Mouse (Mus musculus) embryonic facial prominence, embryonic 15.5 days (tissue): Measurements from ENCODE around the gene Uvrag. TPM values are rescaled to one million over a fixed set of nuclear protein-coding genes. Genes with fewer than 3 reads are reported as not detected.

Experiments used
- ATAC-seq: fragments of 200-750 bp; cut with Nextera tagmentation; 2 replicates; pipeline ENCODE4 v1.8.0; 2017; ENCODE audit warnings: low read depth, moderate TSS enrichment; ENCODE audit not compliant: insufficient number of reproducible peaks, low FRiP score, low TSS enrichment
- H3K27ac ChIP-seq: fragments of 300-500 bp; sonication (generic); replicated peaks from 2 replicates; pipeline ENCODE4 v1.5.1; 2015; ENCODE audit warnings: mild to moderate bottlenecking, inconsistent platforms
- H3K27me3 ChIP-seq: fragments of 300-500 bp; sonication (generic); 2 replicates; pipeline ENCODE4 v1.6.1; 2015; ENCODE audit warnings: inconsistent platforms
- H3K36me3 ChIP-seq: fragments of 300-500 bp; sonication (generic); 2 replicates; pipeline ENCODE4 v1.6.1; 2015; ENCODE audit warnings: mild to moderate bottlenecking, inconsistent platforms
- H3K4me1 ChIP-seq: fragments of 300-500 bp; sonication (generic); 2 replicates; pipeline ENCODE4 v1.6.1; 2015; ENCODE audit warnings: inconsistent platforms
- H3K4me2 ChIP-seq: fragments of 300-500 bp; sonication (generic); replicated peaks from 2 replicates; pipeline ENCODE4 v1.6.1; 2015; ENCODE audit warnings: mild to moderate bottlenecking, inconsistent platforms
- H3K4me3 ChIP-seq: fragments of 300-500 bp; sonication (generic); replicated peaks from 2 replicates; pipeline ENCODE4 v1.5.1; 2015; ENCODE audit warnings: mild to moderate bottlenecking, inconsistent platforms
- H3K9ac ChIP-seq: fragments of 300-500 bp; sonication (generic); 2 replicates; pipeline ENCODE4 v1.6.1; 2015; ENCODE audit warnings: inconsistent platforms
- H3K9me3 ChIP-seq: fragments of 300-500 bp; sonication (generic); replicated peaks from 2 replicates; pipeline ENCODE4 v1.6.1; 2016; ENCODE audit warnings: inconsistent platforms
- WGBS: fragments of 180-500 bp; shearing (Covaris S2); methylation state at CpG from one replicate; pipeline ENCODE4 v1.1.7; 2015; 5-methylcytosine and 5-hydroxymethylcytosine counted together
- polyA plus RNA-seq: library from polyadenylated mRNA; unstranded; fragments of >200 nt; fragmentation: Nextera tagmentation; extraction: Ambion mirVana; gene quantifications from 2 replicates; pipeline ENCODE4 v1.2.1, GENCODE M21; 2015

The Uvrag gene
- polyA plus RNA-seq, 1 experiment from 2014 or later, result 18.9 TPM

- H3K27ac ChIP-seq, result peak overlapping the region; percentile 44; the same call in 1 of the 2 replicates
- WGBS, result 69% methylated on average over 7 of the region's 7 CpGs
- peaks cover 19% of the 10 kb centered on the region; the same call in 1 of the 2 replicates for H3K4me1 ChIP-seq
- H3K4me2 ChIP-seq, result no peak overlapping the region
- no peak overlapping the region for H3K4me3 ChIP-seq
- H3K27me3 ChIP-seq, result no peaks in the 10 kb centered on the region
- ATAC-seq, result no peak
- H3K9me3 ChIP-seq, result no peaks in the 10 kb centered on the region
- no peak overlapping the region for H3K9ac ChIP-seq
- no peaks in the 10 kb centered on the region for H3K36me3 ChIP-seq
Measured at GRCm38 (mm10) chr7:99164873-99165410, 24.0 kb upstream of the Uvrag start.

DNA sequence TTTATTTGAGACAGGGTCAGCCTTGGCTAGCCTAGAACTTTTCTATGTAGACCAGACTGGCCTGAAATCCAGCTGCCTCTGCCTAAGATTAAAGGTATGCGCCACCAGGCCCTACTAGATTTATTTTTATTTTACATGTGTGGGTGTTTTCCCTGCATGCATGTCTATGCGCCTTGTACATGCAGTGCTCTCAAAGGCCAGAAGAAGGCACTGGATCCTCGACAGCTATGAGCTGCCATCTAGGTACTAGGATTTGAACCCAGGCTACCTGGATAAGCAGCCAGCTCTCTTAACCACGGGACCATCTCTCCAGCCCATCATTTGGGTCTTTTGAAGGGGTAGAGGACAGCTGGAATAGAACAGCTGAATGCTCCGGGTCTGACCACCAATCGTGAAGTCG is 21.5 kb upstream of the Uvrag start:
- no peaks in the 10 kb centered on the region for H3K36me3 ChIP-seq
- no peak for ATAC-seq
- H3K27ac ChIP-seq, result no peak overlapping the region
- 93% methylated on average over 7 of the region's 7 CpGs for WGBS
- H3K27me3 ChIP-seq, result no peaks in the 10 kb centered on the region
- H3K9me3 ChIP-seq, result no peaks in the 10 kb centered on the region
- no peak overlapping the region for H3K4me2 ChIP-seq
- no peak overlapping the region for H3K4me3 ChIP-seq
- no peak overlapping the region for H3K9ac ChIP-seq
- peaks cover 14% of the 10 kb centered on the region; the same call in 1 of the 2 replicates for H3K4me1 ChIP-seq

DNA sequence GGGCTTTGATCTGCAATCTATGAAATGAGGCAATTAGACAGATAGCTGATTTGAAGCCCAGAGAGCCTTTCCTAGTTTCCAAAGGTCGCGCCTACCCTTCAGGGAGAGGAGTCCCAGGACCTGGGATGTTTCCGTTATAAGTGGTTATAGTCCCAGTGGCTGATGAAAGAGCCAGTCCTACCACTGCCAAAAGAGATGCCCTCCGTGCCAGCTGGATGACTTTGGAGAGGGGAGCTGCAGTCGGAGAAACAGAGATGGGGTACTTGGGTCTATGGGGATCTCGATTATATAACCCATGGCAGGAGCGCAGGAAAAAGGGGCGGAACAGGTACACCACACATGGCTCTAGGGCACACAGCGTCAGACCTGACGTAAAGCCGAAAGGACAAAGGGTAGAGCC is 21.0 kb upstream of the Uvrag start:
- no peak for ATAC-seq

GRCm38 (mm10) chr7:99161529-99161928 is 20.6 kb upstream of the Uvrag start:
- no peak overlapping the region for H3K27ac ChIP-seq
- 40% methylated on average over 4 of the region's 4 CpGs for WGBS
- no peak overlapping the region for H3K9ac ChIP-seq
- no peaks in the 10 kb centered on the region for H3K36me3 ChIP-seq
- H3K4me1 ChIP-seq, result peaks cover 9% of the 10 kb centered on the region; the same call in 1 of the 2 replicates
- H3K4me3 ChIP-seq, result no peak overlapping the region
- ATAC-seq, result no peak
- H3K9me3 ChIP-seq, result no peaks in the 10 kb centered on the region
- no peaks in the 10 kb centered on the region for H3K27me3 ChIP-seq
- H3K4me2 ChIP-seq, result no peak overlapping the region

More for the DNA sequence above, 21.0 kb upstream of the Uvrag start:
- Histone ChIP-seq H3K27ac (no peak overlapping the region), H3K36me3 (no peaks in the 10 kb centered on the region), H3K9ac (no peak overlapping the region), H3K27me3 (no peaks in the 10 kb centered on the region), H3K4me1 (peaks cover 9% of the 10 kb centered on the region; the same call in 1 of the 2 replicates), H3K9me3 (no peaks in the 10 kb centered on the region), H3K4me2 (no peak overlapping the region), H3K4me3 (no peak overlapping the region)
- 87% methylated on average over 11 of the region's 11 CpGs for WGBS

- no peak for ATAC-seq
- no peak overlapping the region for H3K4me2 ChIP-seq
- H3K9ac ChIP-seq, result no peak overlapping the region
- no peaks in the 10 kb centered on the region for H3K27me3 ChIP-seq
- 84% methylated on average over 7 of the region's 7 CpGs for WGBS
- H3K27ac ChIP-seq, result no peak overlapping the region
- no peak overlapping the region for H3K4me3 ChIP-seq
- no peaks in the 10 kb centered on the region for H3K9me3 ChIP-seq
- peaks cover 12% of the 10 kb centered on the region for H3K4me1 ChIP-seq
- H3K36me3 ChIP-seq, result no peaks in the 10 kb centered on the region
Measured at GRCm38 (mm10) chr7:99160995-99161394, 20.1 kb upstream of the Uvrag start.

GRCm38 (mm10) chr7:99159446-99159845 is 18.5 kb upstream of the Uvrag start:
- no peak for ATAC-seq
- WGBS, result 84% methylated on average over 2 of the region's 2 CpGs
- H3K4me1 ChIP-seq, result peaks cover 17% of the 10 kb centered on the region

GRCm38 (mm10) chr7:99158904-99159303 is 18.0 kb upstream of the Uvrag start:
- Histone ChIP-seq H3K27ac (no peak overlapping the region), H3K9ac (no peak overlapping the region), H3K4me2 (no peak overlapping the region), H3K9me3 (no peaks in the 10 kb centered on the region), H3K4me1 (peaks cover 16% of the 10 kb centered on the region), H3K36me3 (no peaks in the 10 kb centered on the region), H3K4me3 (no peak overlapping the region), H3K27me3 (no peaks in the 10 kb centered on the region)
- no peak for ATAC-seq
- WGBS, result 66% methylated on average over 5 of the region's 5 CpGs

More at GRCm38 (mm10) chr7:99159446-99159845, 18.5 kb upstream of the Uvrag start:
- H3K9ac ChIP-seq, result no peak overlapping the region
- H3K36me3 ChIP-seq, result no peaks in the 10 kb centered on the region
- H3K27me3 ChIP-seq, result no peaks in the 10 kb centered on the region
- no peak overlapping the region for H3K4me2 ChIP-seq
- no peak overlapping the region for H3K4me3 ChIP-seq
- no peaks in the 10 kb centered on the region for H3K9me3 ChIP-seq
- H3K27ac ChIP-seq, result no peak overlapping the region

GRCm38 (mm10) chr7:99158011-99158410 is 17.1 kb upstream of the Uvrag start:
- peaks cover 16% of the 10 kb centered on the region for H3K4me1 ChIP-seq
- no peaks in the 10 kb centered on the region for H3K27me3 ChIP-seq
- H3K9ac ChIP-seq, result no peak overlapping the region
- 83% methylated on average over 8 of the region's 8 CpGs for WGBS
- ATAC-seq, result no peak
- no peak overlapping the region for H3K27ac ChIP-seq
- no peak overlapping the region for H3K4me2 ChIP-seq
- no peak overlapping the region for H3K4me3 ChIP-seq
- H3K9me3 ChIP-seq, result no peaks in the 10 kb centered on the region
- no peaks in the 10 kb centered on the region for H3K36me3 ChIP-seq

- Histone ChIP-seq H3K9ac (no peak overlapping the region), H3K27me3 (no peaks in the 10 kb centered on the region), H3K4me3 (no peak overlapping the region), H3K4me2 (no peak overlapping the region), H3K27ac (no peak overlapping the region), H3K4me1 (peaks cover 19% of the 10 kb centered on the region), H3K9me3 (no peaks in the 10 kb centered on the region), H3K36me3 (no peaks in the 10 kb centered on the region)
- no peak for ATAC-seq
- WGBS, result 87% methylated on average over 10 of the region's 10 CpGs
Measured at GRCm38 (mm10) chr7:99156737-99157136, 15.8 kb upstream of the Uvrag start.

GRCm38 (mm10) chr7:99155311-99156289 is 14.7 kb upstream of the Uvrag start:
- 10% methylated on average over 17 of the region's 17 CpGs for WGBS
- Histone ChIP-seq H3K9me3 (no peaks in the 10 kb centered on the region), H3K27me3 (no peaks in the 10 kb centered on the region), H3K36me3 (no peaks in the 10 kb centered on the region), H3K4me3 (peak overlapping the region; percentile 25), H3K4me2 (peak overlapping the region; percentile 50), H3K27ac (0 out of 2 replicates have a peak overlapping the region, but pooled peaks have one; percentile 12), H3K4me1 (peaks cover 20% of the 10 kb centered on the region), H3K9ac (no peak overlapping the region)
- ATAC-seq, result 0 out of 2 replicates have a peak, but pooled peaks have one; percentile 53

- H3K4me1 ChIP-seq, result peaks cover 20% of the 10 kb centered on the region
- H3K9ac ChIP-seq, result no peak overlapping the region
- H3K9me3 ChIP-seq, result no peaks in the 10 kb centered on the region
- peak overlapping the region; percentile 22; the same call in 1 of the 2 replicates for H3K27ac ChIP-seq
- 0 out of 2 replicates have a peak, but pooled peaks have one; percentile 8 for ATAC-seq
- 54% methylated on average over 8 of the region's 8 CpGs for WGBS
- H3K4me3 ChIP-seq, result no peak overlapping the region
- no peaks in the 10 kb centered on the region for H3K36me3 ChIP-seq
- H3K4me2 ChIP-seq, result 0 out of 2 replicates have a peak overlapping the region, but pooled peaks have one; percentile 21
- H3K27me3 ChIP-seq, result no peaks in the 10 kb centered on the region
Measured at GRCm38 (mm10) chr7:99154648-99155151, 13.8 kb upstream of the Uvrag start.
